21 mouse cellular contexts compared by ENCODE assay signal in genomic region chr6:82741518-82741880, GRCm38 (mm10). TPM values are rescaled to one million over a fixed set of nuclear protein-coding genes. Genes with fewer than 3 reads are reported as not detected.
A peak's percentile ranks its signal among the peaks of the same experiment; 100 is the strongest.
DNase-seq lines count a peak whose midpoint lies in the region; ATAC-seq and TF ChIP-seq lines count a peak whose summit lies in the region.
"Had no signal": no experiment of that assay in that cellular context is flagged by ENCODE, and none has a peak within 500 bp of the region (broad histone marks: within the 10 kb centered on the region; RNA-seq: fewer than 3 reads in every experiment).

No protein-coding gene starts in this region.

- H3K4me1 ChIP-seq in liver, embryonic 16.5 days (ENCODE audit: control insufficient read depth, low read depth, low read length) = peaks cover 3% of the 10 kb centered on the region; the same call in 1 of the 2 replicates
- H3K4me1 ChIP-seq in liver, embryonic 11.5 days (replicated peaks; ENCODE audit: control insufficient read depth, insufficient read depth, low read length) = no peaks in the 10 kb centered on the region; the same call in 1 of the 2 replicates
- H3K4me1 ChIP-seq: embryonic facial prominence, embryonic 10.5 days; forebrain, embryonic 12.5 days; limb, embryonic 13.5 days; midbrain, embryonic 15.5 days had no signal

- H3K27me3 ChIP-seq in liver, embryonic 16.5 days (ENCODE audit: control insufficient read depth, insufficient read depth, low read depth, low read length) = no peaks in the 10 kb centered on the region
- H3K27me3 ChIP-seq in liver, embryonic 11.5 days (replicated peaks; ENCODE audit: control insufficient read depth, insufficient read depth, low read length) = no peaks in the 10 kb centered on the region
- H3K27me3 ChIP-seq: forebrain, embryonic 12.5 days; limb, embryonic 13.5 days; midbrain, embryonic 15.5 days had no signal

- H3K9me3 ChIP-seq in liver, embryonic 16.5 days (replicated peaks; ENCODE audit: control insufficient read depth, low read length) = no peaks in the 10 kb centered on the region
- H3K9me3 ChIP-seq in liver, embryonic 11.5 days (ENCODE audit: control insufficient read depth, low read length) = no peaks in the 10 kb centered on the region
- H3K9me3 ChIP-seq: embryonic facial prominence, embryonic 10.5 days; forebrain, embryonic 12.5 days; limb, embryonic 13.5 days; midbrain, embryonic 15.5 days had no signal

- no peak for DNase-seq in gastrocnemius, adult 2 months
- DNase-seq in gastrocnemius, adult 18-20 months (ENCODE audit: low spot score) = no peak
- no peak for DNase-seq in liver, embryonic 11.5 days (ENCODE audit: low spot score)
- peak; percentile 69 for DNase-seq in NIH3T3 (ENCODE audit: low read depth)
- no peak for DNase-seq in layer of hippocampus, adult 2 months (ENCODE audit: low spot score in 2 of 2)
- no peak for DNase-seq in urinary bladder, postnatal 4 days (ENCODE audit: low spot score in 2 of 2)
- DNase-seq: cerebellum, adult 18-20 months; cerebellum, postnatal 36 days; gastrocnemius, postnatal 10 days; lung, adult 2 months; thymus, adult 18-20 months; thymus, postnatal 4 days had no signal

- peak overlapping the region; percentile 84 for H3K27ac ChIP-seq in gastrocnemius, adult 2 months
- 0 out of 2 replicates have a peak overlapping the region, but pooled peaks have one; percentile 12 for H3K27ac ChIP-seq in liver, embryonic 16.5 days (ENCODE audit: low read length)
- H3K27ac ChIP-seq in liver, embryonic 11.5 days (ENCODE audit: low read depth, low read length) = no peak overlapping the region
- 0 out of 2 replicates have a peak overlapping the region, but pooled peaks have one; percentile 0 for H3K27ac ChIP-seq in macrophage
- no peak overlapping the region for H3K27ac ChIP-seq in layer of hippocampus, adult 2 months
- H3K27ac ChIP-seq: embryonic facial prominence, embryonic 10.5 days; forebrain, embryonic 12.5 days; hindbrain, postnatal 0 days; limb, embryonic 13.5 days; midbrain, embryonic 15.5 days had no signal

- H3K4me2 ChIP-seq in liver, embryonic 16.5 days (ENCODE audit: low read depth, low read length) = no peak overlapping the region
- no peak overlapping the region for H3K4me2 ChIP-seq in liver, embryonic 11.5 days
- H3K4me2 ChIP-seq: forebrain, embryonic 12.5 days; limb, embryonic 13.5 days; midbrain, embryonic 15.5 days had no signal

- H3K4me3 ChIP-seq in gastrocnemius, adult 2 months = no peak overlapping the region
- no peak overlapping the region for H3K4me3 ChIP-seq in liver, embryonic 16.5 days (ENCODE audit: low read depth, low read length)
- H3K4me3 ChIP-seq in liver, embryonic 11.5 days (ENCODE audit: low read depth, low read length) = no peak overlapping the region
- H3K4me3 ChIP-seq in macrophage (ENCODE audit: inconsistent target) = no peak overlapping the region
- H3K4me3 ChIP-seq in layer of hippocampus, adult 2 months = no peak overlapping the region
- H3K4me3 ChIP-seq: embryonic facial prominence, embryonic 10.5 days; forebrain, embryonic 12.5 days; limb, embryonic 13.5 days; midbrain, embryonic 15.5 days; myocyte had no signal

- TF ChIP-seq CTCF in gastrocnemius, adult 2 months (IDR thresholded peaks at IDR 0.05) = no peak
- TF ChIP-seq CTCF in layer of hippocampus, adult 2 months (conservative IDR thresholded peaks at IDR 0.05) = no peak

- ATAC-seq in liver, embryonic 16.5 days (ENCODE audit: low read depth) = no peak
- ATAC-seq in liver, embryonic 11.5 days (replicated peaks; ENCODE audit: low FRiP score) = no peak
- ATAC-seq: hindbrain, postnatal 0 days; intestine, postnatal 0 days; midbrain, embryonic 15.5 days had no signal

- peaks cover 21% of the 10 kb centered on the region; the same call in 1 of the 2 replicates for H3K79me2 ChIP-seq in macrophage (ENCODE audit: inconsistent target)

- 57% methylated on average over 5 of the region's 5 CpGs for WGBS in liver, embryonic 16.5 days (ENCODE audit: insufficient replicate concordance)
- 66% methylated on average over 5 of the region's 5 CpGs for WGBS in liver, embryonic 11.5 days
- WGBS in macrophage (ENCODE audit: missing documents) = 24% methylated on average over 5 of the region's 5 CpGs

- H3K9ac ChIP-seq in liver, embryonic 16.5 days (ENCODE audit: low read depth, low read length) = no peak overlapping the region
- H3K9ac ChIP-seq in liver, embryonic 11.5 days (ENCODE audit: low read depth, low read length) = no peak overlapping the region
- H3K9ac ChIP-seq: forebrain, embryonic 12.5 days; limb, embryonic 13.5 days; midbrain, embryonic 15.5 days had no signal

- no peaks in the 10 kb centered on the region; the same call in 1 of the 2 replicates for H3K36me3 ChIP-seq in liver, embryonic 16.5 days (ENCODE audit: control insufficient read depth, insufficient read depth)
- H3K36me3 ChIP-seq in liver, embryonic 11.5 days (ENCODE audit: control insufficient read depth, insufficient read depth, low read length) = peaks cover 30% of the 10 kb centered on the region
- H3K36me3 ChIP-seq in macrophage (ENCODE audit: inconsistent target) = peaks cover 59% of the 10 kb centered on the region
- H3K36me3 ChIP-seq: midbrain, embryonic 15.5 days had no signal

- intact Hi-C loops in gastrocnemius, adult 2 months (cut with DNase I) = loop anchor here (2.0 kb wide), 1 partner anchor 151 kb away; no protein-coding TSS in a partner anchor

RNA-seq across cellular contexts. Expression of gene Hk2, which starts 32.8 kb away (rescaled TPM):
- total RNA-seq in gastrocnemius, adult 2 months (2021) = 100 to 1,000 TPM; 243 to 313 TPM
- 100 to 1,000 TPM; 238 to 306 TPM for total RNA-seq in gastrocnemius, adult 18-20 months (2021)
- polyA plus RNA-seq in liver, embryonic 16.5 days (2015; fragmentation: Nextera tagmentation; extraction: Ambion mirVana) = 5.0 and 6.4 TPM in 2 replicates
- 25.0 and 29.0 TPM in 2 replicates for polyA plus RNA-seq in liver, embryonic 11.5 days (2014; fragmentation: Nextera tagmentation; extraction: Ambion mirVana)
- 100 to 1,000 TPM in 7 of 26 experiments, 10 to 100 TPM in 19; 42.2 to 378 (median 62.1) TPM for total RNA-seq in macrophage (2018; cell fraction: chromatin; rRNA removed)
- total RNA-seq in macrophage (2018; cell fraction: cytosol; rRNA removed) = 100 to 1,000 TPM in 3 of 26 experiments, 10 to 100 TPM in 23; 39.8 to 206 (median 51.4) TPM
- total RNA-seq in macrophage (2018; cell fraction: nucleus; rRNA removed) = 100 to 1,000 TPM in 13 of 26 experiments, 10 to 100 TPM in 13; 58.2 to 290 (median 98.4) TPM
- polyA plus RNA-seq in macrophage (2018) = 23.2 to 59.3 TPM (median 33.1 TPM) in 3 replicates
- 1 to 10 TPM; 7.0 to 7.4 TPM for total RNA-seq in layer of hippocampus, adult 2 months (2021)

RNA-seq across cellular contexts. Expression of gene Pole4, which starts 36.3 kb away (rescaled TPM):
- 10 to 100 TPM; 16.7 to 18.4 TPM for total RNA-seq in gastrocnemius, adult 2 months (2021)
- total RNA-seq in gastrocnemius, adult 18-20 months (2021) = 10 to 100 TPM; 14.4 to 20.1 TPM
- polyA plus RNA-seq in liver, embryonic 16.5 days (2015; fragmentation: Nextera tagmentation; extraction: Ambion mirVana) = 41.3 and 46.6 TPM in 2 replicates
- 106 and 108 TPM in 2 replicates for polyA plus RNA-seq in liver, embryonic 11.5 days (2014; fragmentation: Nextera tagmentation; extraction: Ambion mirVana)
- total RNA-seq in macrophage (2018; cell fraction: chromatin; rRNA removed) = 10 to 100 TPM in 16 of 26 experiments, 1 to 10 TPM in 10; 5.3 to 27.0 (median 13.8) TPM
- 10 to 100 TPM; 21.5 to 40.6 (median 31.8) TPM for total RNA-seq in macrophage (2018; cell fraction: cytosol; rRNA removed)
- 10 to 100 TPM in 24 of 26 experiments, 1 to 10 TPM in 2; 7.3 to 33.9 (median 18.5) TPM for total RNA-seq in macrophage (2018; cell fraction: nucleus; rRNA removed)
- polyA plus RNA-seq in macrophage (2018) = 16.2 to 67.4 TPM (median 29.8 TPM) in 3 replicates
- total RNA-seq in layer of hippocampus, adult 2 months (2021) = 10 to 100 TPM; 36.4 to 36.7 TPM

Comparison
In these comparisons a context has a peak if more than half of its experiments do, and no peak if none do; other contexts are left out.
1. H3K27ac ChIP-seq: peak in gastrocnemius, adult 2 months (single experiment), liver, embryonic 16.5 days (single experiment) and macrophage (single experiment); none in liver, embryonic 11.5 days (single experiment) and layer of hippocampus, adult 2 months (single experiment).
2. RNA of gene Hk2, which starts 32.8 kb away (total RNA-seq): 243 to 313 TPM in gastrocnemius, adult 2 months and 238 to 306 TPM in gastrocnemius, adult 18-20 months; 7.0 to 7.4 TPM in layer of hippocampus, adult 2 months; every median in the first group is over 10 times any median in the second.